Mouse (Mus musculus): ENCODE results near the gene Zscan4c. TPM values are rescaled to one million over a fixed set of nuclear protein-coding genes. Genes with fewer than 3 reads are reported as not detected.
"Not testable (repeated sequence)": the region's sequence is repeated elsewhere in the genome, so short reads cannot be mapped to it uniquely, and the experiment has no call there.

Zscan4c gene
- not detected for total RNA-seq (2021)
- long read RNA-seq, experiment 1: 0 reads
- long read RNA-seq, experiment 2: 0 reads

DNA sequence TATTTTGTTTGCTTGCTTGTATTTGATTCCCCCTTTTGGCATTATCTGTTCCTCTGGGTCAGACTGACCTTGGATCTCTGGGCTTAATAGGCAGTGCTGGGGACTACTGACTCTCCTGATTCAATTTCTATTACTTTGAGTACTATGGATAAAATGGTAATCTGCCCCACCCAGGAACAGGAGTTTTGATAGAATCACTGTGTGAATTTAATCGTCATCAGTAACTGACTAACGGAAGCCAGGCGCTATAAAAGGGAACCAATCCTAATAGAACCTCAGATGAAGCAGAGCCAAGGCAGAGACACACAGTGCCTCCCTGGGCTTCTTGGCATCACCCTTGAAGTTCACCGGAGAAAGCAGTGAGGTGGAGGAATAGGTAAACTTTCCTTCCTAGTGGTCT lies at the start of gene Zscan4c:
Gene Zscan4c, plus strand, starts transcription at position 301 of the 400 bp plus-strand sequence.
- DNase-seq; intact Hi-C loops (cut with DNase I; ENCODE audit: low total_unique reads): not testable (repeated sequence)

Small RNA genes within 50 kb of the gene (microRNA-seq; reads per million reads assigned to microRNA genes)
- 0 reads per million in 2 experiments for gene Mir297-1

Other genes starting within 250 kb of the Zscan4c start
- not detected for gene Zscan4b, start 100.7 kb upstream of the Zscan4c start, total RNA-seq (2021)
- gene Zscan4-ps1, start 63.9 kb downstream of the Zscan4c start, total RNA-seq (2021): not detected
- not detected for gene Zscan4d, start 160.4 kb downstream of the Zscan4c start, total RNA-seq (2021)